Mouse (Mus musculus) lung, adult 2 months (tissue): Measurements from ENCODE around the gene Cldn2.

Source experiments
- CTCF ChIP-seq: fragments of 200-500 bp; IDR thresholded peaks from 2 replicates; pipeline ENCODE4 v1.5.1; 2011; ENCODE audit warnings: mild to moderate bottlenecking, low read length, control low read depth; ENCODE audit not compliant: insufficient read depth
- POLR2A ChIP-seq: fragments of 200-500 bp; IDR thresholded peaks from 2 replicates; pipeline ENCODE4 v1.6.1; 2011; ENCODE audit warnings: low read depth, mild to moderate bottlenecking, control low read depth, low read length, borderline replicate concordance; ENCODE audit errors: extremely low read depth

GRCm38 (mm10) chrX:139780988-139781387 is 19.6 kb upstream of the Cldn2 start:
- TF ChIP-seq CTCF (no peak), POLR2A (no peak)
